Comparison of ENCODE assay signal across 9 mouse cellular contexts in genomic region chr9:64926201-64926991, GRCm38 (mm10). TPM values are rescaled to one million over a fixed set of nuclear protein-coding genes. Genes with fewer than 3 reads are reported as not detected.
A peak's percentile ranks its signal among the peaks of the same experiment; 100 is the strongest.
DNase-seq lines count a peak whose midpoint lies in the region; ATAC-seq and TF ChIP-seq lines count a peak whose summit lies in the region.
"Had no signal": no experiment of that assay in that cellular context is flagged by ENCODE, and none has a peak within 500 bp of the region (broad histone marks: within the 10 kb centered on the region; RNA-seq: fewer than 3 reads in every experiment).

No protein-coding gene starts in this region.

- no peak overlapping the region for H3K9ac ChIP-seq in hindbrain, embryonic 16.5 days (ENCODE audit: low read depth, low read length)
- no peak overlapping the region for H3K9ac ChIP-seq in forebrain, embryonic 13.5 days
- H3K9ac ChIP-seq in intestine, postnatal 0 days (ENCODE audit: low read depth, low read length) = no peak overlapping the region
- H3K9ac ChIP-seq in lung, embryonic 16.5 days (ENCODE audit: low read length) = peak overlapping the region; percentile 4; the same call in 1 of the 2 replicates

- 59% methylated on average over 8 of the region's 8 CpGs for WGBS in hindbrain, embryonic 16.5 days
- 89% methylated on average over 8 of the region's 8 CpGs for WGBS in hindbrain, embryonic 10.5 days
- 62% methylated on average over 8 of the region's 8 CpGs for WGBS in forebrain, embryonic 13.5 days
- 63% methylated on average over 8 of the region's 8 CpGs for WGBS in intestine, postnatal 0 days
- 48% methylated on average over 8 of the region's 8 CpGs for WGBS in lung, embryonic 16.5 days

- H3K4me2 ChIP-seq in hindbrain, embryonic 16.5 days (ENCODE audit: low read length) = no peak overlapping the region
- H3K4me2 ChIP-seq in forebrain, embryonic 13.5 days = no peak overlapping the region
- no peak overlapping the region for H3K4me2 ChIP-seq in intestine, postnatal 0 days (replicated peaks; ENCODE audit: low read depth)
- no peak overlapping the region for H3K4me2 ChIP-seq in lung, embryonic 16.5 days (ENCODE audit: low read depth, low read length)

- no peaks in the 10 kb centered on the region for H3K9me3 ChIP-seq in hindbrain, embryonic 16.5 days (ENCODE audit: control insufficient read depth, low read length)
- H3K9me3 ChIP-seq in hindbrain, embryonic 10.5 days = no peaks in the 10 kb centered on the region
- H3K9me3 ChIP-seq in forebrain, embryonic 13.5 days (replicated peaks) = no peaks in the 10 kb centered on the region
- no peaks in the 10 kb centered on the region for H3K9me3 ChIP-seq in intestine, postnatal 0 days (ENCODE audit: control insufficient read depth)
- H3K9me3 ChIP-seq in lung, embryonic 16.5 days (ENCODE audit: control insufficient read depth, low read length) = no peaks in the 10 kb centered on the region

- no peak overlapping the region for H3K27ac ChIP-seq in hindbrain, embryonic 16.5 days (ENCODE audit: low read depth, low read length)
- H3K27ac ChIP-seq in hindbrain, embryonic 10.5 days = no peak overlapping the region
- peak overlapping the region; percentile 11; the same call in 1 of the 2 replicates for H3K27ac ChIP-seq in forebrain, embryonic 13.5 days
- H3K27ac ChIP-seq in intestine, postnatal 0 days (ENCODE audit: low read depth, low read length) = no peak overlapping the region
- H3K27ac ChIP-seq in lung, embryonic 16.5 days (ENCODE audit: low read length) = peak overlapping the region; percentile 68
- H3K27ac ChIP-seq: kidney, postnatal 0 days had no signal

- no peaks in the 10 kb centered on the region for H3K27me3 ChIP-seq in hindbrain, embryonic 16.5 days (replicated peaks; ENCODE audit: control insufficient read depth, insufficient read depth, low read length)
- H3K27me3 ChIP-seq in hindbrain, embryonic 10.5 days (ENCODE audit: insufficient read depth, poor library complexity, severe bottlenecking) = no peaks in the 10 kb centered on the region
- H3K27me3 ChIP-seq in forebrain, embryonic 13.5 days = no peaks in the 10 kb centered on the region
- no peaks in the 10 kb centered on the region for H3K27me3 ChIP-seq in intestine, postnatal 0 days (replicated peaks; ENCODE audit: control insufficient read depth, insufficient read depth, low read length)
- no peaks in the 10 kb centered on the region for H3K27me3 ChIP-seq in lung, embryonic 16.5 days (ENCODE audit: control insufficient read depth, insufficient read depth, low read depth, low read length)

- H3K4me1 ChIP-seq in hindbrain, embryonic 16.5 days (ENCODE audit: control insufficient read depth, insufficient read depth, low read depth, low read length) = peaks cover 9% of the 10 kb centered on the region
- 0 out of 2 replicates have a peak, but pooled peaks cover 2% of the 10 kb centered on the region for H3K4me1 ChIP-seq in hindbrain, embryonic 10.5 days (replicated peaks)
- peaks cover 16% of the 10 kb centered on the region for H3K4me1 ChIP-seq in forebrain, embryonic 13.5 days
- no peaks in the 10 kb centered on the region; the same call in 1 of the 2 replicates for H3K4me1 ChIP-seq in intestine, postnatal 0 days (replicated peaks; ENCODE audit: control insufficient read depth, insufficient read depth, low read length)
- peaks cover 11% of the 10 kb centered on the region for H3K4me1 ChIP-seq in lung, embryonic 16.5 days (replicated peaks; ENCODE audit: control insufficient read depth, insufficient read depth, low read length)

- no peak overlapping the region for H3K4me3 ChIP-seq in hindbrain, embryonic 16.5 days (ENCODE audit: low read length)
- no peak overlapping the region for H3K4me3 ChIP-seq in hindbrain, embryonic 10.5 days
- no peak overlapping the region for H3K4me3 ChIP-seq in forebrain, embryonic 13.5 days
- no peak overlapping the region for H3K4me3 ChIP-seq in intestine, postnatal 0 days (ENCODE audit: low read depth, low read length)
- no peak overlapping the region for H3K4me3 ChIP-seq in lung, embryonic 16.5 days (ENCODE audit: low read length)

- DNase-seq in hindbrain, embryonic 10.5 days (ENCODE audit: low spot score) = no peak
- peak; percentile 70 for DNase-seq in adrenal gland, adult 2 months
- no peak for DNase-seq in c-Kit-positive CD71-positive TER-119-positive erythroid progenitor cells, embryonic 14.5 days (ENCODE audit: low spot score)
- no peak for DNase-seq in embryo, embryonic 9.5 days (ENCODE audit: extremely low spot score)

- TF ChIP-seq CTCF in intestine, postnatal 0 days (IDR thresholded peaks at IDR 0.05; ENCODE audit: low read depth) = no peak

- peaks cover 3% of the 10 kb centered on the region; the same call in 1 of the 2 replicates for H3K36me3 ChIP-seq in hindbrain, embryonic 16.5 days (ENCODE audit: control insufficient read depth, insufficient read depth, low read length)
- no peaks in the 10 kb centered on the region for H3K36me3 ChIP-seq in hindbrain, embryonic 10.5 days
- no peaks in the 10 kb centered on the region for H3K36me3 ChIP-seq in forebrain, embryonic 13.5 days (ENCODE audit: poor library complexity, severe bottlenecking)
- no peaks in the 10 kb centered on the region for H3K36me3 ChIP-seq in intestine, postnatal 0 days (ENCODE audit: control insufficient read depth, insufficient read depth)
- no peaks in the 10 kb centered on the region for H3K36me3 ChIP-seq in lung, embryonic 16.5 days (ENCODE audit: control insufficient read depth, insufficient read depth, low read length)

- peak; percentile 80 for ATAC-seq in hindbrain, embryonic 16.5 days
- ATAC-seq in forebrain, embryonic 13.5 days = peak; percentile 61; the same call in 1 of the 2 replicates
- ATAC-seq in intestine, postnatal 0 days = peak; percentile 15; the same call in 1 of the 2 replicates
- ATAC-seq in lung, embryonic 16.5 days (ENCODE audit: low read depth) = peak; percentile 76

RNA-seq across cellular contexts. Expression of gene Slc24a1, which starts 25.0 kb away (rescaled TPM):
- polyA plus RNA-seq in hindbrain, embryonic 16.5 days (2015; fragmentation: Nextera tagmentation; extraction: Ambion mirVana) = 0.04 and 0.11 TPM in 2 replicates
- polyA plus RNA-seq in hindbrain, embryonic 10.5 days (2016; fragmentation: Nextera tagmentation; extraction: Ambion mirVana) = 0.05 TPM in 1 of 2 replicates, not detected in the other
- total RNA-seq in adrenal gland, adult 2 months (2021) = not detected
- polyA plus RNA-seq in adrenal gland, adult 2 months (2012; rRNA removed) = not detected in 2 replicates
- polyA plus RNA-seq in forebrain, embryonic 13.5 days (2015; fragmentation: Nextera tagmentation; extraction: Ambion mirVana) = 0.05 and 0.08 TPM in 2 replicates
- 0.04 TPM in 1 of 2 replicates, not detected in the other for polyA plus RNA-seq in intestine, postnatal 0 days (2015; fragmentation: Nextera tagmentation; extraction: Ambion mirVana)
- polyA plus RNA-seq in lung, embryonic 16.5 days (2015; fragmentation: Nextera tagmentation; extraction: Ambion mirVana) = 0.06 and 0.08 TPM in 2 replicates
- polyA plus RNA-seq: kidney, postnatal 0 days had no signal

RNA-seq across cellular contexts. Expression of gene Ints14, which starts 34.3 kb away (rescaled TPM):
- polyA plus RNA-seq in hindbrain, embryonic 16.5 days (2015; fragmentation: Nextera tagmentation; extraction: Ambion mirVana) = 32.1 and 37.1 TPM in 2 replicates
- polyA plus RNA-seq in hindbrain, embryonic 10.5 days (2016; fragmentation: Nextera tagmentation; extraction: Ambion mirVana) = 64.9 and 70.4 TPM in 2 replicates
- total RNA-seq in adrenal gland, adult 2 months (2021) = 10 to 100 TPM; 25.5 to 27.6 TPM
- 7.5 and 9.9 TPM in 2 replicates for polyA plus RNA-seq in adrenal gland, adult 2 months (2012; rRNA removed)
- 50.4 and 57.4 TPM in 2 replicates for polyA plus RNA-seq in forebrain, embryonic 13.5 days (2015; fragmentation: Nextera tagmentation; extraction: Ambion mirVana)
- polyA plus RNA-seq in intestine, postnatal 0 days (2015; fragmentation: Nextera tagmentation; extraction: Ambion mirVana) = 23.1 and 23.8 TPM in 2 replicates
- 53.2 and 55.8 TPM in 2 replicates for polyA plus RNA-seq in lung, embryonic 16.5 days (2015; fragmentation: Nextera tagmentation; extraction: Ambion mirVana)

Comparison
In these comparisons a context has a peak if more than half of its experiments do, and no peak if none do; other contexts are left out.
1. ATAC-seq: peak in every context shown above with its lines; median percentile 80 in hindbrain, embryonic 16.5 days; 76 in lung, embryonic 16.5 days; 61 in forebrain, embryonic 13.5 days; 15 in intestine, postnatal 0 days.
2. H3K27ac ChIP-seq: peak in forebrain, embryonic 13.5 days (single experiment) and lung, embryonic 16.5 days (single experiment); none in hindbrain, embryonic 16.5 days (single experiment), hindbrain, embryonic 10.5 days (single experiment) and intestine, postnatal 0 days (single experiment).